Mouse (Mus musculus): ENCODE measurements around the gene Ttc7b.

Gene Ttc7b

DNA sequence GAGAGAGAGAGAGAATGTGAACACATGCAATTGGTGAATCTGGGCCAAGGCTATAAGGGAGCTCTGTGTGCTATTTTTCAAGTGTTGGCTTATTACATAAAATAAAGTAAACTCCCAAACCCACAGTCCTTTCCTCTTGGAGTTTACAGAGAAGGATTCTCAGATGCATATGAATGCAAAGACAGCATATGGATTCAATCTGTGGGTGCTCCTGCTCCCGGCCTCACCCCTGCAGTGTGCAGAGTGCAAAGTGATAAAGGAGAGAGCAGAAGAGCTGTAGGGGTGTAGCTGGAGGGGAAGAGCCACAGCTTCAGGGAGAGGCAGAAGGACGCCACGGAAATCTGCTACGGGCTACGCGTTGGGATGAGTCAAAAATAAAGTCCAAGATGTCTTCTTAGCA, 258.9 kb downstream of the Ttc7b start:
- no peak for DNase-seq

DNA sequence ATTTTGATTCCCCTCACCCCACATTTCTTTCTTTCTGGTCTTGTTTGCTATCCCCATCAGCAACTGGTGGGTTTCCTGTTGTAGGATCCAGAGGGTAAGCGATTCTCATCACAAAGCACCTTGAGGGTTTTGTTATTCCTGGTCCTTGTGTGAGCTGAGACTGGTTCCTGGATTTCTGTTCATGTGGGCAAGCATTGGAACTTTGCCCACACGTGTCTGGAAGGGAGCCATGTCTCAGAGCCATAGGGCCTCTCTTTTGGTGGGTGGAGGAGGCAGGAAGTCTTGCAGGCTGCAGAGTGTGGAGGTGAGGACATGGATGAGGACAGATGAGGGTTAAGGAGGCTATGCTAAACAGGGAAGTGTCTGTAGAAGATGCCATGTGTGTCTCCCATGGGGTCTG, 260.5 kb downstream of the Ttc7b start:
- DNase-seq = no peak

DNA sequence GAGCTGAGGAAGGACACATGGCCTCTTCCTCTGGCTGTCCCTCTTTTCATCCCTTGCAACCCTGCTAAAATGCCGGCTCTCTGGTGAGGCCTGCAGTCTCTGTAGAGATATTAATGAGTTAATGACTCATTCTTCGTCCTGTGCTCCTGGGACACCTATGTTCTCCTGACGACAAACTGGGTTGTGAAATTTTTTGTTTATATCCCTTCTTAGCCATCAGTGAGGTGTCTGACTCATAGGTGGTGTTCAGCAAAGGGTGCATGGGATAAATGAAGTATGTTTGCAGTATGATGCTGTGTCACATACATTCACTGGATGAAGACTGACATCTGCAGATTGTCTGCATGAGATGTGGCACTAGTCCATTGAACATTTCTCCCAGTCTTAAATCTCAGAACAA, 262.8 kb downstream of the Ttc7b start:
- DNase-seq = no peak

DNA sequence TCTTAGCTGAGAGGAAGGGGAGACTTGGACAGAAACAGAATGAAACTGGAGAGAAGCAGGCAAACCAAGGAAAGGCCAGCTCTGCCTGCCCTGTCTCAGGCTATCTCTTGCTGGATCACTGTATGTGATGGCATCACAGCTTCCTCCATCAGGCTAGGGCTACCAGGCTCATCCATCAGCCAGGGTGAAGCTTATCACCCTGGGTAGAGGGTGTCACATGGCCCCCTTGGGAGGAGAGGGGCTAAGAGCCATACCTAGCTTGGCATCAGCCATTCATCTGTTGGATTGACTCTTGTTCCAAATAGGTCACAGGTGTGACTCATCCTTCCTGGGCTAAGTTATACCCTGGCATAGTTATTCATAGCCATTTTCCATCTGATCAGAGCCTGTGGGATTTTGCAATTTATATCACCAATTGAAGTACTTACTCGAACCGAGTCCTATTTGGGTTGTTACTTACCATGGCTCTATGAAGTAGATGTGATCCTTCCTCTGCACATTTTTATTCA, 265.1 kb downstream of the Ttc7b start:
- no peak for DNase-seq

DNA sequence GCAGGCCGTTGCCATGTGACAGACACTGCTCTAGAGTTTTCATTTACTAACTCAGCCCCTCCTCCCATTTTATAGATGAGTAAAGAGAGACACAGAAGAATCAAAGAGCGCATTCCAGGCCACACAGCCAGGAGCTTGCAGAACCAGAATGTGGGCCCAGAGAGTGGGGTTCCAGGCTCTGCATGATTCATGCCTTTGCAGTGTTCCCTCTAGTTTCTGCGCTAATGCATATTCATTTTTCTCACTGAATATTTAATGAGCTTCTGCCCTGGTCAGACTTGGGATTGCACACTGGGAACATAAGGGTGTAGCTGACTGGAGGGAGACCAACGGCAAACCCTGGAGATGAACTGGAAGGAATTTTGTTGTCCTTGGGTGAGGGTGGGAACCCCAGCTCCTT, 266.2 kb downstream of the Ttc7b start:
- no peak for DNase-seq

All from lung, postnatal 10 days (tissue).